Mouse (Mus musculus) neural tube, embryonic 13.5 days (tissue): Measurements from ENCODE around the gene Fam171a2. TPM values are rescaled to one million over a fixed set of nuclear protein-coding genes. Genes with fewer than 3 reads are reported as not detected.

ENCODE experiments used
- ATAC-seq: fragments of 200-750 bp; cut with Nextera tagmentation; 2 replicates; pipeline ENCODE4 v1.8.0; 2017; ENCODE audit warnings: low read depth, mild to moderate bottlenecking, moderate TSS enrichment, moderate library complexity
- H3K27ac ChIP-seq: fragments of 300-500 bp; sonication (generic); replicated peaks from 2 replicates; pipeline ENCODE4 v1.5.1; 2015; ENCODE audit warnings: moderate library complexity, mild to moderate bottlenecking, inconsistent platforms
- H3K27me3 ChIP-seq: fragments of 300-500 bp; sonication (generic); 2 replicates; pipeline ENCODE4 v1.6.1; 2015; ENCODE audit warnings: mild to moderate bottlenecking, inconsistent platforms
- H3K36me3 ChIP-seq: fragments of 300-500 bp; sonication (generic); 2 replicates; pipeline ENCODE4 v1.6.1; 2015; ENCODE audit warnings: mild to moderate bottlenecking, inconsistent platforms
- H3K4me1 ChIP-seq: fragments of 300-500 bp; sonication (generic); replicated peaks from 2 replicates; pipeline ENCODE4 v1.6.1; 2015; ENCODE audit warnings: inconsistent platforms
- H3K4me2 ChIP-seq: fragments of 300-500 bp; sonication (generic); 2 replicates; pipeline ENCODE4 v1.6.1; 2015; ENCODE audit warnings: inconsistent platforms, mild to moderate bottlenecking, moderate library complexity
- H3K4me3 ChIP-seq: fragments of 300-500 bp; sonication (generic); 2 replicates; pipeline ENCODE4 v1.5.1; 2015; ENCODE audit warnings: mild to moderate bottlenecking, inconsistent platforms
- H3K9ac ChIP-seq: fragments of 300-500 bp; sonication (generic); 2 replicates; pipeline ENCODE4 v1.6.1; 2015; ENCODE audit warnings: moderate library complexity, mild to moderate bottlenecking, inconsistent platforms
- H3K9me3 ChIP-seq: fragments of 300-500 bp; sonication (generic); 2 replicates; pipeline ENCODE4 v1.6.1; 2016; ENCODE audit warnings: inconsistent platforms
- WGBS: fragments of 180-500 bp; shearing (Covaris S2); methylation state at CpG from one replicate; pipeline ENCODE4 v1.1.7; 2015; 5-methylcytosine and 5-hydroxymethylcytosine counted together
- polyA plus RNA-seq: library from polyadenylated mRNA; unstranded; fragments of >200 nt; fragmentation: Nextera tagmentation; extraction: Ambion mirVana; gene quantifications from 2 replicates; pipeline ENCODE4 v1.2.1, GENCODE M21; 2015

The Fam171a2 gene
- polyA plus RNA-seq, 1 experiment from 2014 or later = 21.6 TPM

- H3K4me1 ChIP-seq = no peaks in the 10 kb centered on the region
- no peaks in the 10 kb centered on the region for H3K27me3 ChIP-seq
- H3K9ac ChIP-seq = no peak overlapping the region
- no peak overlapping the region for H3K4me3 ChIP-seq
- H3K36me3 ChIP-seq = peaks cover 86% of the 10 kb centered on the region
- no peak overlapping the region for H3K4me2 ChIP-seq
- no peaks in the 10 kb centered on the region for H3K9me3 ChIP-seq
- no peak; the same call in 1 of the 2 replicates for ATAC-seq
- H3K27ac ChIP-seq = no peak overlapping the region
- 73% methylated on average over 3 of the region's 3 CpGs for WGBS
Measured at GRCm38 (mm10) chr11:102478671-102479070, 31.2 kb upstream of the Fam171a2 start.

- Histone ChIP-seq H3K27ac (no peak overlapping the region), H3K27me3 (no peaks in the 10 kb centered on the region), H3K9me3 (no peaks in the 10 kb centered on the region), H3K9ac (no peak overlapping the region), H3K4me2 (no peak overlapping the region), H3K4me1 (no peaks in the 10 kb centered on the region), H3K36me3 (peaks cover 53% of the 10 kb centered on the region), H3K4me3 (no peak overlapping the region)
- WGBS = 85% methylated on average over 3 of the region's 3 CpGs
- ATAC-seq = no peak
Measured at GRCm38 (mm10) chr11:102475027-102475426, 27.5 kb upstream of the Fam171a2 start.

GRCm38 (mm10) chr11:102469648-102470357, 22.3 kb upstream of the Fam171a2 start, which contains the start of gene Itga2b:
Gene Itga2b, minus strand, starts transcription at chr11:102470122.
- H3K4me1 ChIP-seq = peaks cover 24% of the 10 kb centered on the region
- peaks cover 6% of the 10 kb centered on the region for H3K36me3 ChIP-seq
- H3K27ac ChIP-seq = no peak within 1 kb of the TSS
- no peak for ATAC-seq
- WGBS = 61% methylated on average over 11 of the region's 11 CpGs
- H3K27me3 ChIP-seq = peaks cover 9% of the 10 kb centered on the region
- H3K4me2 ChIP-seq = no peak within 1 kb of the TSS
- H3K9me3 ChIP-seq = no peaks in the 10 kb centered on the region
- no peak within 1 kb of the TSS for H3K4me3 ChIP-seq
- H3K9ac ChIP-seq = no peak within 1 kb of the TSS

- H3K9ac ChIP-seq = peak overlapping the region; percentile 66
- H3K4me3 ChIP-seq = peak overlapping the region; percentile 36
- H3K36me3 ChIP-seq = no peaks in the 10 kb centered on the region
- peak overlapping the region; percentile 78 for H3K4me2 ChIP-seq
- H3K9me3 ChIP-seq = no peaks in the 10 kb centered on the region
- H3K4me1 ChIP-seq = peaks cover 24% of the 10 kb centered on the region
- H3K27ac ChIP-seq = peak overlapping the region; percentile 49; the same call in 1 of the 2 replicates
- H3K27me3 ChIP-seq = peaks cover 10% of the 10 kb centered on the region
- peak; percentile 91 for ATAC-seq
- under 1% methylated on average over 37 of the region's 37 CpGs for WGBS
Measured at GRCm38 (mm10) chr11:102467041-102467631, 19.7 kb upstream of the Fam171a2 start.

- Histone ChIP-seq H3K36me3 (no peaks in the 10 kb centered on the region), H3K9ac (no peak overlapping the region), H3K4me2 (peak overlapping the region; percentile 33; the same call in 1 of the 2 replicates), H3K4me3 (no peak overlapping the region), H3K27ac (0 out of 2 replicates have a peak overlapping the region, but pooled peaks have one; percentile 5), H3K9me3 (no peaks in the 10 kb centered on the region), H3K4me1 (peaks cover 24% of the 10 kb centered on the region), H3K27me3 (peaks cover 10% of the 10 kb centered on the region)
- no peak for ATAC-seq
- WGBS = 10% methylated on average over 26 of the region's 26 CpGs
Measured at GRCm38 (mm10) chr11:102465713-102466436, 18.4 kb upstream of the Fam171a2 start.

- Histone ChIP-seq H3K4me2 (no peak overlapping the region), H3K27me3 (peaks cover 11% of the 10 kb centered on the region), H3K27ac (no peak overlapping the region), H3K4me1 (peaks cover 24% of the 10 kb centered on the region), H3K9me3 (no peaks in the 10 kb centered on the region), H3K4me3 (no peak overlapping the region), H3K36me3 (no peaks in the 10 kb centered on the region), H3K9ac (no peak overlapping the region)
- ATAC-seq = no peak
- whole genome bisulfite sequencing = 92% methylated on average over 6 of the region's 6 CpGs
Measured at GRCm38 (mm10) chr11:102464901-102465300, 17.4 kb upstream of the Fam171a2 start.

- Histone ChIP-seq H3K4me1 (peaks cover 13% of the 10 kb centered on the region), H3K9me3 (no peaks in the 10 kb centered on the region), H3K27ac (no peak overlapping the region), H3K4me2 (no peak overlapping the region), H3K27me3 (peaks cover 31% of the 10 kb centered on the region), H3K4me3 (no peak overlapping the region), H3K9ac (no peak overlapping the region), H3K36me3 (no peaks in the 10 kb centered on the region)
- no peak for ATAC-seq
- 87% methylated on average over 3 of the region's 3 CpGs for WGBS
Measured at GRCm38 (mm10) chr11:102461764-102462163, 14.3 kb upstream of the Fam171a2 start.

GRCm38 (mm10) chr11:102460541-102460940, 13.1 kb upstream of the Fam171a2 start:
- no peak overlapping the region for H3K4me3 ChIP-seq
- no peaks in the 10 kb centered on the region for H3K36me3 ChIP-seq
- 56% methylated on average over 16 of the region's 16 CpGs for WGBS
- H3K27me3 ChIP-seq = peaks cover 32% of the 10 kb centered on the region
- H3K27ac ChIP-seq = no peak overlapping the region
- H3K9me3 ChIP-seq = no peaks in the 10 kb centered on the region
- peaks cover 11% of the 10 kb centered on the region for H3K4me1 ChIP-seq
- no peak overlapping the region for H3K9ac ChIP-seq
- ATAC-seq = no peak
- no peak overlapping the region for H3K4me2 ChIP-seq

GRCm38 (mm10) chr11:102455740-102456396, 8.4 kb upstream of the Fam171a2 start:
- H3K27ac ChIP-seq = 0 out of 2 replicates have a peak overlapping the region, but pooled peaks have one; percentile 9
- no peaks in the 10 kb centered on the region for H3K9me3 ChIP-seq
- H3K4me1 ChIP-seq = peaks cover 17% of the 10 kb centered on the region
- ATAC-seq = peak; percentile 92
- H3K4me3 ChIP-seq = peak overlapping the region; percentile 47
- H3K4me2 ChIP-seq = peak overlapping the region; percentile 69
- peak overlapping the region; percentile 69 for H3K9ac ChIP-seq
- no peaks in the 10 kb centered on the region for H3K36me3 ChIP-seq
- under 1% methylated on average over 40 of the region's 40 CpGs for WGBS
- peaks cover 53% of the 10 kb centered on the region for H3K27me3 ChIP-seq

- WGBS = 22% methylated on average over 10 of the region's 10 CpGs
- Histone ChIP-seq H3K27me3 (peaks cover 71% of the 10 kb centered on the region), H3K27ac (no peak overlapping the region), H3K4me2 (no peak overlapping the region), H3K9ac (no peak overlapping the region), H3K36me3 (no peaks in the 10 kb centered on the region), H3K4me3 (no peak overlapping the region), H3K9me3 (no peaks in the 10 kb centered on the region), H3K4me1 (peaks cover 23% of the 10 kb centered on the region)
- ATAC-seq = no peak
Measured at GRCm38 (mm10) chr11:102453131-102453530, 5.6 kb upstream of the Fam171a2 start.

GRCm38 (mm10) chr11:102449043-102450008, 1.8 kb upstream of the Fam171a2 start:
- H3K36me3 ChIP-seq = no peaks in the 10 kb centered on the region
- no peak for ATAC-seq

More at GRCm38 (mm10) chr11:102449043-102450008, 1.8 kb upstream of the Fam171a2 start:
- Histone ChIP-seq H3K9me3 (no peaks in the 10 kb centered on the region), H3K4me3 (no peak overlapping the region), H3K27me3 (peaks cover 50% of the 10 kb centered on the region), H3K27ac (no peak overlapping the region), H3K4me2 (no peak overlapping the region), H3K4me1 (peaks cover 34% of the 10 kb centered on the region), H3K9ac (no peak overlapping the region)
- WGBS = 53% methylated on average over 17 of the region's 17 CpGs
